16 mouse cellular contexts compared by ENCODE assay signal in the genomic region with DNA sequence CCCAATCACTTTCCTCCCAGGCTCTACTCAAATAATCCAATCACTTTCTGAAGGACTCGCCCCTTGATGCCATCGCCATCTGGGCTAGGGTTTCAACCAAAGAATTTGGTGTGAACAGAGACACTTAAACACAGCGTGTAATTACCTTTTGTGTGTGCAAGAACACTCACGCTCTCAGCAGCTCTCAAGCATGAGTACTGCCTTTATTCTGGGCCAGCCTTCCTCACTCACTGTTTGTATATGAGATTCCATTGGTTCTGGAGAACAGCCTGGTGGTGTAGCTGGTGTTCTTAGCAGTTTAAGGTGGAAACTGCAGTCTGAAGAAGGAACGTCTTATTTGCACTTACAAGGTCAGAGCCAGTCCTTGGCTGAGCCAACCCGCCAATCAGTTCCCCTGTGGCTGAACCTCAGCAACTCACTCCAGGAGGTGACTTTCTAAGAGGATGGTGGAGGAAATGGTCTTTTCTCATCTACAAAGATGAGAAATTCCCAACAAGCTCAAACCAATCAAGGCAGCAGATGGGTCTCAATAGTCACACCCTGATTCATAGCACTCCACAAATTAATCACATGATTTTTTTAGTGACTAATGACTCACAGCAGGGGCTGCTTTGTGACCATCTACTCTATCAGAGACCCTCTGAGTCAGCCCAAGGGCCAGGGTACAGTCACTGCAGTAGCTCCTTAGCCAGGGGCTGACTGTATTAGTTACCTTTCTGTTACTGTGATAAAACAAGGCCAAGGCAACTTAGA. TPM values are rescaled to one million over a fixed set of nuclear protein-coding genes. Genes with fewer than 3 reads are reported as not detected.
DNase-seq lines count a peak whose midpoint lies in the region; ATAC-seq lines count a peak whose summit lies in the region.
"Had no signal": no experiment of that assay in that cellular context is flagged by ENCODE, and none has a peak within 500 bp of the region (broad histone marks: within the 10 kb centered on the region; RNA-seq: fewer than 3 reads in every experiment).

No protein-coding gene starts in this region.

- no peaks in the 10 kb centered on the region for H3K27me3 ChIP-seq in forebrain, embryonic 10.5 days (ENCODE audit: poor library complexity, severe bottlenecking)
- H3K27me3 ChIP-seq in forebrain, embryonic 15.5 days = no peaks in the 10 kb centered on the region
- H3K27me3 ChIP-seq in lung, embryonic 16.5 days (ENCODE audit: control insufficient read depth, insufficient read depth, low read depth, low read length) = no peaks in the 10 kb centered on the region
- peaks cover 4% of the 10 kb centered on the region; the same call in 1 of the 2 replicates for H3K27me3 ChIP-seq in midbrain, embryonic 13.5 days
- H3K27me3 ChIP-seq: hindbrain, embryonic 13.5 days; limb, embryonic 15.5 days; neural tube, embryonic 13.5 days had no signal

- no peak overlapping the region for H3K4me3 ChIP-seq in forebrain, embryonic 10.5 days
- H3K4me3 ChIP-seq in forebrain, embryonic 15.5 days = no peak overlapping the region
- no peak overlapping the region for H3K4me3 ChIP-seq in lung, embryonic 16.5 days (ENCODE audit: low read length)
- no peak overlapping the region for H3K4me3 ChIP-seq in midbrain, embryonic 13.5 days (replicated peaks)
- H3K4me3 ChIP-seq: hindbrain, embryonic 13.5 days; left cerebral cortex, adult 2 months; limb, embryonic 15.5 days; neural tube, embryonic 13.5 days had no signal

- DNase-seq in forebrain, embryonic 10.5 days (ENCODE audit: extremely low spot score, low spot score) = no peak
- no peak for DNase-seq in lung, postnatal 4 days
- peak; percentile 52 for DNase-seq in embryo, embryonic 11 days
- DNase-seq in urinary bladder, adult 2 months (ENCODE audit: low spot score) = no peak
- no peak for DNase-seq in gastrocnemius, postnatal 4 days (ENCODE audit: low spot score in 2 of 2)
- DNase-seq: cerebellum, adult 11-12 months; kidney, adult 8-10 months; right cerebral cortex, adult 18-20 months; thymus, adult 2 months had no signal

- H3K9ac ChIP-seq in forebrain, embryonic 15.5 days (replicated peaks) = no peak overlapping the region
- no peak overlapping the region for H3K9ac ChIP-seq in lung, embryonic 16.5 days (ENCODE audit: low read length)
- no peak overlapping the region for H3K9ac ChIP-seq in midbrain, embryonic 13.5 days (replicated peaks)
- H3K9ac ChIP-seq: hindbrain, embryonic 13.5 days; limb, embryonic 15.5 days; neural tube, embryonic 13.5 days had no signal

- H3K9me3 ChIP-seq in forebrain, embryonic 10.5 days = no peaks in the 10 kb centered on the region
- no peaks in the 10 kb centered on the region for H3K9me3 ChIP-seq in forebrain, embryonic 15.5 days
- no peaks in the 10 kb centered on the region for H3K9me3 ChIP-seq in lung, embryonic 16.5 days (ENCODE audit: control insufficient read depth, low read length)
- no peaks in the 10 kb centered on the region for H3K9me3 ChIP-seq in midbrain, embryonic 13.5 days
- H3K9me3 ChIP-seq: hindbrain, embryonic 13.5 days; limb, embryonic 15.5 days; neural tube, embryonic 13.5 days had no signal

- ATAC-seq in forebrain, embryonic 15.5 days (replicated peaks) = no peak
- peak; percentile 85 for ATAC-seq in lung, embryonic 16.5 days (ENCODE audit: low read depth)
- peak; percentile 47 for ATAC-seq in midbrain, embryonic 13.5 days

- 25% methylated on average over 6 of the region's 6 CpGs for WGBS in forebrain, embryonic 10.5 days
- WGBS in forebrain, embryonic 15.5 days = 26% methylated on average over 6 of the region's 6 CpGs
- WGBS in lung, embryonic 16.5 days = 51% methylated on average over 6 of the region's 6 CpGs
- 10% methylated on average over 6 of the region's 6 CpGs for WGBS in midbrain, embryonic 13.5 days

- H3K36me3 ChIP-seq in forebrain, embryonic 10.5 days (replicated peaks) = no peaks in the 10 kb centered on the region
- H3K36me3 ChIP-seq in forebrain, embryonic 15.5 days = no peaks in the 10 kb centered on the region
- no peaks in the 10 kb centered on the region for H3K36me3 ChIP-seq in lung, embryonic 16.5 days (ENCODE audit: control insufficient read depth, insufficient read depth, low read length)
- H3K36me3 ChIP-seq in midbrain, embryonic 13.5 days = no peaks in the 10 kb centered on the region
- H3K36me3 ChIP-seq: hindbrain, embryonic 13.5 days; limb, embryonic 15.5 days; neural tube, embryonic 13.5 days had no signal

- peak overlapping the region; percentile 54 for H3K27ac ChIP-seq in forebrain, embryonic 10.5 days
- no peak overlapping the region for H3K27ac ChIP-seq in forebrain, embryonic 15.5 days (replicated peaks)
- peak overlapping the region; percentile 87 for H3K27ac ChIP-seq in lung, embryonic 16.5 days (ENCODE audit: low read length)
- peak overlapping the region; percentile 30; the same call in 1 of the 2 replicates for H3K27ac ChIP-seq in midbrain, embryonic 13.5 days
- H3K27ac ChIP-seq: hindbrain, embryonic 13.5 days; left cerebral cortex, adult 2 months; limb, embryonic 15.5 days; neural tube, embryonic 13.5 days had no signal

- peaks cover 48% of the 10 kb centered on the region for H3K4me1 ChIP-seq in forebrain, embryonic 10.5 days
- peaks cover 12% of the 10 kb centered on the region for H3K4me1 ChIP-seq in forebrain, embryonic 15.5 days
- H3K4me1 ChIP-seq in lung, embryonic 16.5 days (replicated peaks; ENCODE audit: control insufficient read depth, insufficient read depth, low read length) = peaks cover 7% of the 10 kb centered on the region; the same call in 1 of the 2 replicates
- peaks cover 25% of the 10 kb centered on the region for H3K4me1 ChIP-seq in midbrain, embryonic 13.5 days (replicated peaks)

- no peak overlapping the region for H3K4me2 ChIP-seq in forebrain, embryonic 15.5 days (replicated peaks)
- H3K4me2 ChIP-seq in lung, embryonic 16.5 days (ENCODE audit: low read depth, low read length) = no peak overlapping the region
- no peak overlapping the region for H3K4me2 ChIP-seq in midbrain, embryonic 13.5 days (replicated peaks)
- H3K4me2 ChIP-seq: hindbrain, embryonic 13.5 days; limb, embryonic 15.5 days; neural tube, embryonic 13.5 days had no signal

RNA-seq across cellular contexts. Expression of gene Knop1, which starts 31.4 kb away (rescaled TPM):
- 150 and 153 TPM in 2 replicates for polyA plus RNA-seq in forebrain, embryonic 10.5 days (2016; fragmentation: Nextera tagmentation; extraction: Ambion mirVana)
- polyA plus RNA-seq in forebrain, embryonic 15.5 days (2015; fragmentation: Nextera tagmentation; extraction: Ambion mirVana) = 82.9 and 92.4 TPM in 2 replicates
- polyA plus RNA-seq in lung, embryonic 16.5 days (2015; fragmentation: Nextera tagmentation; extraction: Ambion mirVana) = 72.0 and 84.7 TPM in 2 replicates
- 105 and 113 TPM in 2 replicates for polyA plus RNA-seq in midbrain, embryonic 13.5 days (2015; fragmentation: Nextera tagmentation; extraction: Ambion mirVana)
- polyA plus RNA-seq in urinary bladder, adult 2 months (2012; rRNA removed) = 19.2 and 22.0 TPM in 2 replicates
- total RNA-seq in gastrocnemius, postnatal 4 days (2021) = 10 to 100 TPM; 32.5 to 35.2 TPM

RNA-seq across cellular contexts. Expression of gene Iqck, which starts 31.9 kb away (rescaled TPM):
- polyA plus RNA-seq in forebrain, embryonic 10.5 days (2016; fragmentation: Nextera tagmentation; extraction: Ambion mirVana) = 3.4 and 3.5 TPM in 2 replicates
- 2.7 and 3.4 TPM in 2 replicates for polyA plus RNA-seq in forebrain, embryonic 15.5 days (2015; fragmentation: Nextera tagmentation; extraction: Ambion mirVana)
- 3.7 and 4.6 TPM in 2 replicates for polyA plus RNA-seq in lung, embryonic 16.5 days (2015; fragmentation: Nextera tagmentation; extraction: Ambion mirVana)
- polyA plus RNA-seq in midbrain, embryonic 13.5 days (2015; fragmentation: Nextera tagmentation; extraction: Ambion mirVana) = 3.5 and 4.1 TPM in 2 replicates
- polyA plus RNA-seq in urinary bladder, adult 2 months (2012; rRNA removed) = 2.8 and 4.3 TPM in 2 replicates
- 1 to 10 TPM in 1 of 2 experiments, under 1 TPM in 1; 0.73 to 1.6 TPM for total RNA-seq in gastrocnemius, postnatal 4 days (2021)
